Mouse (Mus musculus) forebrain, embryonic 12.5 days (tissue): Measurements from ENCODE around the gene Rpl14. TPM values are rescaled to one million over a fixed set of nuclear protein-coding genes. Genes with fewer than 3 reads are reported as not detected.
A peak's percentile ranks its signal among the peaks of the same experiment; 100 is the strongest.

Experiments used
- ATAC-seq: fragments of 200-750 bp; cut with Nextera tagmentation; 2 replicates; pipeline ENCODE4 v1.8.0; 2017; ENCODE audit warnings: moderate TSS enrichment; ENCODE audit not compliant: low FRiP score
- H3K27ac ChIP-seq: fragments of 300-500 bp; sonication (generic); 2 replicates; pipeline ENCODE4 v1.5.1; 2016; ENCODE audit warnings: mild to moderate bottlenecking
- H3K27me3 ChIP-seq: fragments of 300-500 bp; sonication (generic); 2 replicates; pipeline ENCODE4 v1.6.1; 2016; ENCODE audit warnings: mild to moderate bottlenecking
- H3K36me3 ChIP-seq: fragments of 300-500 bp; sonication (generic); replicated peaks from 2 replicates; pipeline ENCODE4 v1.6.1; 2016; ENCODE audit warnings: mild to moderate bottlenecking
- H3K4me1 ChIP-seq: fragments of 300-500 bp; sonication (generic); 2 replicates; pipeline ENCODE4 v1.6.1; 2016
- H3K4me2 ChIP-seq: fragments of 300-500 bp; sonication (generic); 2 replicates; pipeline ENCODE4 v1.6.1; 2016; ENCODE audit warnings: mild to moderate bottlenecking, moderate library complexity
- H3K4me3 ChIP-seq: fragments of 300-500 bp; sonication (generic); replicated peaks from 2 replicates; pipeline ENCODE4 v1.5.1; 2016; ENCODE audit warnings: mild to moderate bottlenecking
- H3K9ac ChIP-seq: fragments of 300-500 bp; sonication (generic); 2 replicates; pipeline ENCODE4 v1.6.1; 2016; ENCODE audit warnings: mild to moderate bottlenecking
- H3K9me3 ChIP-seq: fragments of 300-500 bp; sonication (generic); 2 replicates; pipeline ENCODE4 v1.6.1; 2016
- WGBS: fragments of 180-500 bp; shearing (Covaris S2); methylation state at CpG from one replicate; pipeline ENCODE4 v1.1.7; 2016; 5-methylcytosine and 5-hydroxymethylcytosine counted together
- polyA plus RNA-seq: library from polyadenylated mRNA; unstranded; fragments of >200 nt; fragmentation: Nextera tagmentation; extraction: Ambion mirVana; gene quantifications from 2 replicates; pipeline ENCODE4 v1.2.1, GENCODE M21; 2016

Rpl14 gene
- polyA plus RNA-seq, 1 experiment from 2014 or later, result 610 TPM

GRCm38 (mm10) chr9:120593383-120594101, 22.3 kb downstream of the Rpl14 start:
- Histone ChIP-seq H3K9me3 (no peaks in the 10 kb centered on the region), H3K4me2 (no peak overlapping the region), H3K36me3 (no peaks in the 10 kb centered on the region), H3K4me3 (no peak overlapping the region), H3K27ac (no peak overlapping the region), H3K27me3 (0 out of 2 replicates have a peak, but pooled peaks cover 13% of the 10 kb centered on the region), H3K4me1 (peaks cover 33% of the 10 kb centered on the region), H3K9ac (no peak overlapping the region)
- no peak for ATAC-seq
- WGBS, result 34% methylated on average over 9 of the region's 9 CpGs

DNA sequence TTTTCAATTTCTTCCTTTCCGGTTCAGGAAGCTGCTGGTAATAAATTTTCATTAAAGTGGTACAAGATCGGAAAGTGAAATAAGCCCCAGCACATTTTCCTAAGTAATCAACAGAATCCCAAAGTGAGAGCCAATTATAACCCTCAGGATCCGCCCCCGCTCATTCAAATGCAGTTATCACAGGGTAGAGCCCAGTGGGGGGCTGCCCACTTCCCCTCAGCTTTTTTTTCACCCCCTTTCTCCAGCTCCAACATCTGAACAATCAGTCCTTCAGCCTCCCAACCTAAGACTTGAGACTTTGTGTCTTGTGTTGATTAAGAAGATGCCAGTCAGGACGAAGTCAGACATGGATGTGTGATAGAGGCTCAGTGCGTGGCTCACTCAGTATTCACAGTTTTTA, 23.6 kb downstream of the Rpl14 start:
- Histone ChIP-seq H3K9ac (no peak overlapping the region), H3K4me1 (peaks cover 33% of the 10 kb centered on the region), H3K27me3 (0 out of 2 replicates have a peak, but pooled peaks cover 13% of the 10 kb centered on the region), H3K27ac (0 out of 2 replicates have a peak overlapping the region, but pooled peaks have one; percentile 48), H3K4me2 (no peak overlapping the region), H3K36me3 (no peaks in the 10 kb centered on the region), H3K4me3 (no peak overlapping the region), H3K9me3 (no peaks in the 10 kb centered on the region)
- no peak for ATAC-seq
- WGBS, result 26% methylated on average over 6 of the region's 6 CpGs

DNA sequence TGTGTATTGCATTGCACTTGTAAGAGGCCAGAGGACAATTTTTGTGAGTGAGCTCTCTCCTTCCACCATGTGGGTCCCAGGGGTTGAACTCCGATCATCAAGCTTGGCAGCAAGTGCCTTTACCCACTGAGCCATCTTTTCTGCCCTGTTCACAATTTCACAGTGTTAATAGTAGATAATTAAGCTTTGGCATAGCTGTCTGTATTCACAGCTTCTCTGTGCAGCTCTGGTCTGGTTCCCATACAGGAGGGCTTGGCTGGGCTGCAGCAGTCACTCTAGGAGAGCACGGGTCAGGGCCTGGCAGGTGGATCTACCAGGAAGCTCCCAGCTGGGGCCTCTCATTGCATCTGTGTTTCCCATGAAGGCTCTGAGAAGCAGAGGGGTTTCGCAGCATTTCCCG, 24.1 kb downstream of the Rpl14 start:
- Histone ChIP-seq H3K4me1 (peaks cover 33% of the 10 kb centered on the region), H3K9ac (no peak overlapping the region), H3K27me3 (0 out of 2 replicates have a peak, but pooled peaks cover 13% of the 10 kb centered on the region), H3K4me3 (no peak overlapping the region), H3K9me3 (no peaks in the 10 kb centered on the region), H3K27ac (peak overlapping the region; percentile 48; the same call in 1 of the 2 replicates), H3K36me3 (no peaks in the 10 kb centered on the region), H3K4me2 (no peak overlapping the region)
- 55% methylated on average over 4 of the region's 4 CpGs for WGBS
- no peak for ATAC-seq

DNA sequence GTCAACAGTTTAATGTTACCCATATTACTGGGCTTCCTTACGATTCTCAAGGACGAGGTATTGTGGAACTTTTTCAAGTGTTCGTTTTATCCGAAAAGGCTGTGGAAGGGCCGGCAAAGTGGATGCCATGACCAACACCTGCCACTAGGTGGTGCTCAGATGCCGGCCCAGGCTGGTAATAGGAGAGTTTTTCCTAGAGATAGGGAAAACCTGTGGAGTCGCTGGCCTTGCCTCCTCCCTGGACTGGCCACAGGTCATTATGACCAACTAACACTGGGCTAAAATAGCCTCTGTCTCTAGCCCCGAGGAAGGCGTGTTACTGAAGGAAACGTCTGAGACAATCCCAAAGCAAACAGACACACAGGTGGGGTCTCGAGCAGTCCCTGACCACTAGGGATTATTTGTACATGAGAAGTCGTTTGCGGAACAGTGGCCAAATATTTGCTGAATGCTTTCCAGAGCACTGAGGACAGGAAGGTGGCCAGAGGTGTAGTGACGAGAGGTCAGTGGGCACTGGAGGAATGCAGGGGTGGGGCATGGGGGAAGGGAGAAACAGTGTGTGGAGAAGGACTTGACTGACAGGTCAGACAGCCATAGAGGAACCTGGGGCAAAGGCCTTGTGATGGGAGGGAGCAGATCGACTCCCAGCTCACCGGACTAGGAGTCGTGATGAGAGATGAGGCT, 30.4 kb downstream of the Rpl14 start:
- H3K9ac ChIP-seq, result no peak overlapping the region
- no peaks in the 10 kb centered on the region for H3K9me3 ChIP-seq
- peaks cover 26% of the 10 kb centered on the region for H3K4me1 ChIP-seq
- no peak overlapping the region for H3K4me3 ChIP-seq
- 22% methylated on average over 17 of the region's 17 CpGs for WGBS
- H3K4me2 ChIP-seq, result no peak overlapping the region
- ATAC-seq, result peak; percentile 42; the same call in 1 of the 2 replicates
- H3K27ac ChIP-seq, result no peak overlapping the region
- H3K36me3 ChIP-seq, result no peaks in the 10 kb centered on the region
- 0 out of 2 replicates have a peak, but pooled peaks cover 3% of the 10 kb centered on the region for H3K27me3 ChIP-seq

GRCm38 (mm10) chr9:120602172-120602838, 31.1 kb downstream of the Rpl14 start:
- Histone ChIP-seq H3K27me3 (0 out of 2 replicates have a peak, but pooled peaks cover 3% of the 10 kb centered on the region), H3K9me3 (peaks cover 1% of the 10 kb centered on the region; the same call in 1 of the 2 replicates), H3K4me1 (peaks cover 26% of the 10 kb centered on the region), H3K9ac (no peak overlapping the region), H3K4me2 (peak overlapping the region; percentile 28), H3K36me3 (no peaks in the 10 kb centered on the region), H3K4me3 (no peak overlapping the region), H3K27ac (peak overlapping the region; percentile 5; the same call in 1 of the 2 replicates)
- peak; percentile 27; the same call in 1 of the 2 replicates for ATAC-seq
- 55% methylated on average over 17 of the region's 17 CpGs for WGBS

- Histone ChIP-seq H3K36me3 (no peaks in the 10 kb centered on the region), H3K4me3 (no peak overlapping the region), H3K4me1 (peaks cover 23% of the 10 kb centered on the region), H3K9ac (peak overlapping the region; percentile 21; the same call in 1 of the 2 replicates), H3K9me3 (peaks cover 8% of the 10 kb centered on the region), H3K27me3 (0 out of 2 replicates have a peak, but pooled peaks cover 3% of the 10 kb centered on the region), H3K27ac (peak overlapping the region; percentile 5; the same call in 1 of the 2 replicates), H3K4me2 (peak overlapping the region; percentile 28)
- ATAC-seq, result peak; percentile 88
- 2% methylated on average over 23 of the region's 23 CpGs for WGBS
These were observed 31.7 kb downstream of the Rpl14 start for GRCm38 (mm10) chr9:120602839-120603511.

DNA sequence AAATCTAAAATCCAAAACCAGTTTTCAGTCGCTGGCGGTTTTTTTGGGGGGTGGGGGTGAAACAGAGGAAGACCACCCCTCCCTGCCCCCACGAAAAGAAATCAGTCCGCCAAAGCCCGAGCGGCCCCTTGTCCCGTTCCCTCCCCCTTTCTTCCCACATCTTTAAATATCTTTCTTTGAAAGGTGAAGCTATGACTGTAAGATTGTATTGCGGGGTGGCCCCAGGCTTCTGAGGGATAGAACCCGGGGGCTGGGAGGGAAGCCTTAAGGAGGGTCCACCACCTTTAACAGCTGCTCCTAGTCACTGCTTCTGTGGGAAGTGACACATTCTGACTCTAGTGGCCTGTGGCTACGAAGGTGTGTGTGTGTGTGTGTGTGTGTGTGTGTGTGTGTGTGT, 32.3 kb downstream of the Rpl14 start:
- Histone ChIP-seq H3K9ac (peak overlapping the region; percentile 21; the same call in 1 of the 2 replicates), H3K4me2 (peak overlapping the region; percentile 28), H3K9me3 (peaks cover 11% of the 10 kb centered on the region), H3K4me3 (no peak overlapping the region), H3K36me3 (no peaks in the 10 kb centered on the region), H3K4me1 (peaks cover 23% of the 10 kb centered on the region), H3K27ac (no peak overlapping the region; the same call in 1 of the 2 replicates), H3K27me3 (0 out of 2 replicates have a peak, but pooled peaks cover 3% of the 10 kb centered on the region)
- 10% methylated on average over 10 of the region's 10 CpGs for WGBS
- ATAC-seq, result peak; percentile 18; the same call in 1 of the 2 replicates

GRCm38 (mm10) chr9:120603956-120604355, 32.7 kb downstream of the Rpl14 start:
- WGBS, result 28% methylated on average over 12 of the region's 12 CpGs
- H3K9ac ChIP-seq, result no peak overlapping the region
- peaks cover 23% of the 10 kb centered on the region for H3K4me1 ChIP-seq
- H3K4me3 ChIP-seq, result no peak overlapping the region
- no peak overlapping the region for H3K27ac ChIP-seq
- 0 out of 2 replicates have a peak, but pooled peaks cover 3% of the 10 kb centered on the region for H3K27me3 ChIP-seq
- H3K9me3 ChIP-seq, result peaks cover 11% of the 10 kb centered on the region
- peak overlapping the region; percentile 28; the same call in 1 of the 2 replicates for H3K4me2 ChIP-seq
- no peak for ATAC-seq
- no peaks in the 10 kb centered on the region for H3K36me3 ChIP-seq

- H3K27ac ChIP-seq, result no peak overlapping the region
- no peak overlapping the region for H3K9ac ChIP-seq
- H3K36me3 ChIP-seq, result no peaks in the 10 kb centered on the region
- H3K4me3 ChIP-seq, result no peak overlapping the region
- ATAC-seq, result no peak
- peaks cover 11% of the 10 kb centered on the region for H3K9me3 ChIP-seq
- H3K27me3 ChIP-seq, result no peaks in the 10 kb centered on the region
- H3K4me1 ChIP-seq, result no peaks in the 10 kb centered on the region; the same call in 1 of the 2 replicates
- no peak overlapping the region for H3K4me2 ChIP-seq
These were observed 39.8 kb downstream of the Rpl14 start for GRCm38 (mm10) chr9:120611055-120611454.

GRCm38 (mm10) chr9:120614059-120614458, 42.8 kb downstream of the Rpl14 start:
- no peaks in the 10 kb centered on the region for H3K36me3 ChIP-seq
- ATAC-seq, result no peak
- no peak overlapping the region for H3K9ac ChIP-seq
- no peak overlapping the region for H3K27ac ChIP-seq
- WGBS, result 93% methylated on average over 6 of the region's 6 CpGs
- H3K4me1 ChIP-seq, result peaks cover 10% of the 10 kb centered on the region
- no peaks in the 10 kb centered on the region for H3K27me3 ChIP-seq
- H3K9me3 ChIP-seq, result no peaks in the 10 kb centered on the region
- no peak overlapping the region for H3K4me3 ChIP-seq
- no peak overlapping the region for H3K4me2 ChIP-seq

- ATAC-seq, result no peak
- no peaks in the 10 kb centered on the region for H3K27me3 ChIP-seq
- no peak overlapping the region for H3K27ac ChIP-seq
- no peak overlapping the region for H3K9ac ChIP-seq
- H3K36me3 ChIP-seq, result no peaks in the 10 kb centered on the region
- peaks cover 10% of the 10 kb centered on the region for H3K9me3 ChIP-seq
- peaks cover 33% of the 10 kb centered on the region for H3K4me1 ChIP-seq
- WGBS, result 74% methylated on average over 6 of the region's 6 CpGs
- H3K4me2 ChIP-seq, result no peak overlapping the region
- H3K4me3 ChIP-seq, result no peak overlapping the region
These were observed 46.9 kb downstream of the Rpl14 start for GRCm38 (mm10) chr9:120618101-120618500.
